Mouse (Mus musculus) cortical plate, adult 2 months (tissue): ENCODE measurements around the gene Rbms1.

Source experiments
- CTCF ChIP-seq: fragments of 200-500 bp; IDR thresholded peaks from 2 replicates; pipeline ENCODE4 v1.5.1; 2011; ENCODE audit warnings: mild to moderate bottlenecking, control low read depth, low read length; ENCODE audit not compliant: insufficient read depth; ENCODE audit errors: extremely low read depth
- POLR2A ChIP-seq: fragments of 200-500 bp; IDR thresholded peaks from 2 replicates; pipeline ENCODE4 v1.6.1; 2011; ENCODE audit warnings: mild to moderate bottlenecking, low read length, control low read depth; ENCODE audit not compliant: insufficient read depth; ENCODE audit errors: extremely low read depth

- TF ChIP-seq CTCF: no peak
- TF ChIP-seq POLR2A: no peak
Measured at GRCm38 (mm10) chr2:60918401-60918800, 44.6 kb downstream of the Rbms1 start.
